Mouse (Mus musculus) midbrain, embryonic 10.5 days (tissue): ENCODE results near the gene Cdadc1. TPM values are rescaled to one million over a fixed set of nuclear protein-coding genes. Genes with fewer than 3 reads are reported as not detected.

Source experiments
- DNase-seq: peaks from one replicate; pipeline ENCODE4 v3.0.0-alpha.2; 2017; ENCODE audit warnings: low spot score
- H3K27ac ChIP-seq: fragments of 300-500 bp; sonication (generic); replicated peaks from 2 replicates; pipeline ENCODE4 v1.5.1; 2016; ENCODE audit warnings: mild to moderate bottlenecking
- H3K27me3 ChIP-seq: fragments of 300-500 bp; sonication (generic); 2 replicates; pipeline ENCODE4 v1.6.1; 2016; ENCODE audit warnings: low read depth, mild to moderate bottlenecking; ENCODE audit not compliant: poor library complexity, severe bottlenecking
- H3K36me3 ChIP-seq: fragments of 300-500 bp; sonication (generic); 2 replicates; pipeline ENCODE4 v1.6.1; 2016; ENCODE audit warnings: mild to moderate bottlenecking, moderate library complexity
- H3K4me1 ChIP-seq: fragments of 300-500 bp; sonication (generic); 2 replicates; pipeline ENCODE4 v1.6.1; 2016
- H3K4me3 ChIP-seq: fragments of 300-500 bp; sonication (generic); 2 replicates; pipeline ENCODE4 v1.5.1; 2016; ENCODE audit warnings: mild to moderate bottlenecking, moderate library complexity
- H3K9me3 ChIP-seq: fragments of 300-500 bp; sonication (generic); replicated peaks from 2 replicates; pipeline ENCODE4 v1.6.1; 2016; ENCODE audit warnings: mild to moderate bottlenecking
- WGBS: fragments of 180-500 bp; shearing (Covaris S2); methylation state at CpG from one replicate; pipeline ENCODE4 v1.1.7; 2016; 5-methylcytosine and 5-hydroxymethylcytosine counted together
- polyA plus RNA-seq: library from polyadenylated mRNA; unstranded; fragments of >200 nt; fragmentation: Nextera tagmentation; extraction: Ambion mirVana; gene quantifications from 2 replicates; pipeline ENCODE4 v1.2.1, GENCODE M21; 2016

The Cdadc1 gene
- polyA plus RNA-seq, 1 experiment from 2014 or later = 26.9 TPM

- Histone ChIP-seq H3K4me3 (no peak overlapping the region), H3K27me3 (no peaks in the 10 kb centered on the region), H3K36me3 (no peaks in the 10 kb centered on the region), H3K4me1 (0 out of 2 replicates have a peak, but pooled peaks cover 6% of the 10 kb centered on the region), H3K9me3 (no peaks in the 10 kb centered on the region), H3K27ac (no peak overlapping the region)
- 77% methylated on average over 1 of the region's 1 CpGs for WGBS
- no peak for DNase-seq
Observed at GRCm38 (mm10) chr14:59532986-59533385, 64.8 kb downstream of the Cdadc1 start.

GRCm38 (mm10) chr14:59530801-59531200, 67.0 kb downstream of the Cdadc1 start:
- no peaks in the 10 kb centered on the region for H3K27me3 ChIP-seq
- no peak for DNase-seq
- no peaks in the 10 kb centered on the region for H3K9me3 ChIP-seq
- H3K4me1 ChIP-seq = 0 out of 2 replicates have a peak, but pooled peaks cover 6% of the 10 kb centered on the region
- H3K27ac ChIP-seq = no peak overlapping the region
- 94% methylated on average over 1 of the region's 1 CpGs for WGBS
- H3K4me3 ChIP-seq = no peak overlapping the region
- no peaks in the 10 kb centered on the region for H3K36me3 ChIP-seq

- Histone ChIP-seq H3K27me3 (no peaks in the 10 kb centered on the region), H3K36me3 (no peaks in the 10 kb centered on the region), H3K4me3 (no peak overlapping the region), H3K9me3 (no peaks in the 10 kb centered on the region), H3K4me1 (no peaks in the 10 kb centered on the region), H3K27ac (no peak overlapping the region)
- WGBS = 91% methylated on average over 5 of the region's 5 CpGs
- DNase-seq = no peak
Observed at GRCm38 (mm10) chr14:59525843-59526242, 71.9 kb downstream of the Cdadc1 start.

- WGBS = 90% methylated on average over 6 of the region's 6 CpGs
- no peaks in the 10 kb centered on the region for H3K4me1 ChIP-seq
Observed at GRCm38 (mm10) chr14:59513922-59514444, 83.8 kb downstream of the Cdadc1 start.

More at GRCm38 (mm10) chr14:59513922-59514444, 83.8 kb downstream of the Cdadc1 start:
- H3K27me3 ChIP-seq = no peaks in the 10 kb centered on the region
- no peaks in the 10 kb centered on the region for H3K36me3 ChIP-seq
- no peak overlapping the region for H3K4me3 ChIP-seq
- no peaks in the 10 kb centered on the region for H3K9me3 ChIP-seq
- no peak for DNase-seq
- H3K27ac ChIP-seq = no peak overlapping the region

Other genes starting within 250 kb of the Cdadc1 start
- 0.25 and 0.30 TPM in 2 replicates for gene Phf11d, start 232.5 kb downstream of the Cdadc1 start, polyA plus RNA-seq
- gene Phf11c, start 202.6 kb downstream of the Cdadc1 start, polyA plus RNA-seq = 0.67 TPM in 2 replicates
- gene Setdb2, start 157.1 kb downstream of the Cdadc1 start, polyA plus RNA-seq = 10.9 and 12.4 TPM in 2 replicates
- 38.9 and 44.2 TPM in 2 replicates for gene Cab39l, start 157.0 kb downstream of the Cdadc1 start, polyA plus RNA-seq
- gene Shisa2, start 27.3 kb upstream of the Cdadc1 start, polyA plus RNA-seq = 7.6 and 8.8 TPM in 2 replicates